Mouse (Mus musculus): ENCODE data around the gene Foxp4.
A peak's percentile ranks its signal among the peaks of the same experiment; 100 is the strongest.

Gene Foxp4

DNA sequence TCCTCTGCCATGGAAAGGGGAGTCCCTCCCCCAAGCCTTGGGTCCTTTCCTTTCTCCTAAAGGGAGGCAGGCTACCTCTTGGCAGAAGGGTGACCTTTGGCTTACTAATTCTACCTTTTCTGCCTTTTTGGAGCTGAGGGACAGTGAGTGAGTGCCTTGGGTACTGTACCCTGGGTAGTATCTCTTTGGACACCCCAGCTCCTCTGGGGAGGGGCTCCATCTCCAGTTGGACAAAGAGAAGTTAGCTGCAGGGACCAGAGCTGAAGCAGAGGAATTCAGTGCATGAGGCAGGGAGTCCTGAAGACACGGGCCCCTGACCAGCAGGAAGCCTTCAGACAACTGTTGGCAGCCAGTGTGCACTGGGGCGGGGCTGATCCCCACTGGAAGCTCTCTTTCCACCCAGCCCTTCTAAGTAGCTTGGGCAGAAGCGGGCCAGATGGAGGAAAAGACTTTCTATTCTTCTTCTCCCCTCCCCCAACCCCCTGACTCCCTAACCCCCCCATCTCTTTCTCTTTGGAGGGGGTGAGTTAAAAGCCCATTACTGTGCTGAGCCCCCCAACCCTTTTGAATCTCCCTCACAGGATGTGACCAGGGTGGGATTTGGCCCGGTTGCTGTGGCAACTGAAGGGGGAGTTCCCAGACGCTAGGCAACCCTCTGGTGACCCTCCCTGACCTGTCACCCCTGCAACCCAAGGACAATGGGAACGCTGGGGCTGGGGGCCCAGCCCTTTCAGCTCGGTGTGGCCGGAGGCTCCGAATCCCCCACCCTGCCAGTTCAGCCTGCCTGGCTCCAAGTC lies 26.3 kb downstream of the Foxp4 start:
- no peak for DNase-seq (ENCODE audit: low spot score in 2 of 2)

DNA sequence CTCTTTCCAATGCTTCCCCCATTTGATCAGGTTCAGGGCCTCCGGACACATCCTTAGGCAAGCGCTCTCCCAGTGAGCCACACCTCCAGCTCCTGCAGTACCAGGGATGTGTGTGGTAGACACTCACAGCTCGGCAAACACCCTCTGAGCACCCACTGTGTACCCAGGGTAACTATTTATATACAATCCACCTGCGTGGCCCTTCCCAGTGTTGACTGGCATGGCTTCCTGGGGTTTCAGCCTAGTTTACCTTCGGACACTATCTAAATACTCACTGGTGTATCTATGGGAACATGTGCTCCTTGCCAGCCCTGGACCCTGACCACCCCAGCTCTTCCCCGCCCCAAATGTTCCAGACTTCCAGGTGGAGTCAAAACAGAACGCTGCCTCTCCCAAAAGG lies 34.7 kb downstream of the Foxp4 start:
- DNase-seq (ENCODE audit: low spot score in 2 of 2) = no peak

DNA sequence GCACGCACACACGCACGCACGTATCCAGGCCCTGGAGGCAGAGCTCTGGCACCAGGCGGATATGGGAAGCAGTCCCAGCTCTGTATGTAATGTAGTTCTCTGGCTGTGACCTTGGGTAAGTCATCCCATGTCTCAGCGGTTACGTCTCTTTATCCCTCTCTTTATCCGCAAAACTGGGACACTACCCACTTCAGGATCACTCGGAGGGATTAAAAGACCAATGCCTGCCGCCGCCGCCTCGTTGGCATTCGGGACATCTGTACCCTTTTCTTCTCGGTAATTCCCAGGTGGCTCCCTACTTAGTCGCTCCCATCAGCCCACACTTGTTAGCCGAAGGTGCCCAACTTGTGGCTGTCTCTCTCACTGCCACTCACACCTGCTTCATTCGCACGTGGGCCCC lies 35.2 kb downstream of the Foxp4 start:
- no peak for DNase-seq (ENCODE audit: low spot score in 2 of 2)

DNA sequence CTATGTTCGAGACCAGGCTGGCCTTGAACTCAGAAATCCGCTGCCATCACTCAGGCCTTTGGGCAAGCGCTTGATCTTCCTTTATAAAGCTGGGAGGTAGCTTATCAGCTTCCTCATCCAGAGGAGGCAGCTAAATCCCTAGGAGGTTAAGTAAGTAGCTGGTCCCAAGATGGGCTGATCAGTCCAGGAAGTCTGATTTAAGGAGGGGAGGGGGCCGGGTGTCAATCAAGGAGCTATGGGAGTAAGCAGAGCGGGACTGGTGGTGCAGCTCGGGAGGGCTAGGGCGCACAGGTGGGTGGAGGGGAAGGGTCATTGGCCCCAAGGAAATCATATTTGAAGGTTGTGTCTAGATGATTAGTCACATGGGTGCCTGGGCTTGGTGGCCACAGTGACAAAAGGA lies 35.8 kb downstream of the Foxp4 start:
- DNase-seq (ENCODE audit: low spot score in 2 of 2) = no peak

DNA sequence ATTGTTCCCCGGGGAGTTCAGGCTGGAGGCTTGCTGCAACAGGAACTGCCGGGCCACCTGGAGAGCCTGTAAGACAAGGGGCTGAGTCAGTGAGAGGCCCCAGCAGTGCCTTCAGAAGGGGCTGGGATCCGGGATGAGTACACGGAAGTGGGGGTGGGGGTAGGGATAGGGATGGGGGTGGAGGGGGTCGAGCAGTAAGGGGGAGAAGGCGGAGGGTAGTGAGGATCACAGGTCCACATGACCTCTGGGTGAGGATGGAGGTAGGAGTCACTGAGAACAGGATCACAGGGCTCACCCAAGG lies 36.3 kb downstream of the Foxp4 start:
- DNase-seq (ENCODE audit: low spot score in 2 of 2) = no peak

DNA sequence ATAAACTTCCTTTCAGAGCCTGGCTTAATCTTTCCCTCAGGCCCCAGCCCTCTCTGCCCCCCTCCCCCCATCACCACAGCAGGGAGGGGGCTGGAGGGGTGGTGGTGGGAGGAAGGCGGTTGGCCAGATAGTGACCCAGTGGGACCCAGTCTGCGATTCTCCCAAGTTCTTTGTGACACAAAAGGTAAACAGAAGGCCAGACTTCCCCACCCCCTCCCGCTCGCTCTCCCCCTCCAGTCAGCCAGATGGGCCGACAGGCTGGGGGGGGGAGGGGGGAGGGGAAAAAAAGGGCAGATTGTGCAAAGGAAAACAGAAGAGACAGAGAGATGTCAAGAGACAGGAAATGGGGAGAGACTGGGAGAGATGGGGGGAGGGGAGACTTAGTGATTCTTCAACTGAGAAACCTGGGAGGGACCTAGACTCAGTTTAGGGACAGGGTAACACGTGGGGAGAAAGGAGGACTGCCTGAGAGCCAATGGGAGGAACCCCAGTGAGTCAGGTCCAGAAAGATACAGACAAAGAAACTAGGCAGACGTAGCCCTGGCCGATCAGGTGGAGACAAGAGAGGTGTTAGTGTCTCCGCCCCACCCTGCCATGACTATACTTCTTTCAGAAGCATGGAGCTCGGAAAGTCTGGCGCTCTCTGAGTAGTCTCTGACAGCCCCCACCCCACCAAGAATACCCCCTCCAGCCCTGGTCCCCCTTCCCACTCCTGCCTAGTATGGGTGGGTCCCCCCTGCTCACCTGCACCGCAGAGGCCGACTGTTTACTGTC lies 36.9 kb downstream of the Foxp4 start:
- no peak for DNase-seq (ENCODE audit: low spot score in 2 of 2)

DNA sequence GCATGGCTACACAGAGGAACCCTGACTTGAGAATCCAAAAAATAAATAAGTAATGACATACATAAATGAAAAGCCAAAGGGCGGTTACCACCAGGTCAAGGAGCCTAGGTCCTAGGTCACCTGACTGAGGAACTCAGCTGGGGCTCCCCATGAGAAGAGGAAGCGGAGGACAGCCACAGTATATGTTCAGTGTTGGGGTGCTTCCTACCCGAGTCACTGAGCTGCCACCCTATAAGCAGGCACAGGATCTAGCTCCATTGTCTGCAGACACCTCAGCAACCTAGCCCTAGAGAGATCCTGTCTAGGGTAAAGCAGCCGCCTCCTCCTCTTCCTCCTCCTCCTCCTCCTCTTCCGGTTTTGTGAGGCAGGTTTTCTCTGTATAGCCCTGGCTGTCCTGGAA lies 41.3 kb downstream of the Foxp4 start:
- no peak for DNase-seq (ENCODE audit: low spot score in 2 of 2)

DNA sequence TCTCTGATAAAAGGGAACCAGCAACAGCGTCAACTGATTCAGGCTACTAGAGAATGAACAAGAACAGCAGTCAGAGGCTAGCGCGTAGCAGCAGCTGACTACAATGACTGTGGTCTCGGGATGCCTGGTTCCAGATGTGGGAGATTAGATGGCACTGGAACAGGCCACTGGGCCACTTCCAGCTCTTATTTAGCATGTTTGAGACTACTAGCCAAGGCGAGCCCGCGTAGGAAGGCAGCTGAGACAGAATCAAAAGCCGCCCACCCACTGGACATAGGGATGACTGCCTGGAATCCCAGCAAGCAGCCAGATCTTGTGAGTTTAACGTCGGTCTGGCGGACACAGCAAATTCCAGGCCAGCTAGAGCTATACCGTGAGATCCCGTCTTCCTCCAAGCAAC lies 43.1 kb downstream of the Foxp4 start:
- DNase-seq (ENCODE audit: low spot score in 2 of 2) = no peak

DNA sequence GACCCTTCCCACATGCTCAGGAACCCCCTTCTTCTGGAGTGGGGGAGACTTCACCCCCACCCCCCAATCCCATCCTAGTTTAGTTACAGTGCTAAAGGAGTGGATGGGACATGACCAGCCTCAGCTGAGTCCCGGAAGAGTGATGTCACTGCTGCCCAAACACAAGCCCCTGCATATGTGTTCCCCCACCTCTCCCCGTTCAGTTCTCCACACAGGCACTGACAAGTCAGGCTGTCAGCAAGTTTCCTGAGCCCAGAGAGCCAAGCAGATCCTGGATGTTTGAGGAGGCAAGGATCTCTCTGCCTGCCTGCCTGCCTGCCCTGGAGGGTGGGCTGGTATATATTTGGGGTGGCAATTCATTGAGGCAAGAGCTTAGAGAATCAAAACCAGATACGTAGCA lies 45.2 kb downstream of the Foxp4 start:
- no peak for DNase-seq (ENCODE audit: low spot score in 2 of 2)

DNA sequence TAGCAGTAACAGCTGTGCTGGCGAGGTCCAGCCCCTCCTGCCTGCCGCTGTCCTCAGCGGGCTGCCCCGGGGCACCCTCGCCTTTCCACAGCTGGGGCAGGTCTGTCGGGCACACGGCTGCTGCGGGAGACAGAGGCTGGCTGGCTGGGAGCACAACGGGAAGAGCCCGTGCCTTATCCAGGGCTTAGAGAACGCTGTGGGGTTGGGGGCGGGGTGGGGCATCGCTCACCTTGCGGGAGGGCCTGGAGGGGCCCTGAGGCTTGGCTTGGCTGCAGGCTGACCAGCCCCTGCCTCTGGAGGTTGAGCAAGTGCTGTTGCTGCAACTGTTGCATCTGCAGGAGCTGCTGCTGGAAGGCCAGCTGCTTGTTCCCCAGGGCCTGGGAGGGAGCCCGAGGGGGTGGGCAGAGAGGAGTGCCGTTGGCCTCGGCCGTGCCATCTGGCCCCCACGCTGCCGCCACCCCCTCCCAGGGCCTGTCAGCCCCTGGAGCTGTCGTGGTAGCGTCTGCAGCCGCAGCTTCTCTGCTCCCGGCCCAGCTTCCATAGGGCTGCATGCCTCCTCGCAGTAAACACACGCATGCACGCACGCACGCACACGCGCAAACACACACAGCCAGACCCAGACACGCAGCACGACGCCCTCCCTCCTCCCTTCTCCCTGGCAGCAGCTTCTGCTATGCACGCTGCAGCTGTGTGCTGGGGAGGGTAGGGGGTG lies 45.9 kb downstream of the Foxp4 start:
- peak in 1 of 2 experiments; percentile 69 for DNase-seq (ENCODE audit: low spot score in 2 of 2)

DNA sequence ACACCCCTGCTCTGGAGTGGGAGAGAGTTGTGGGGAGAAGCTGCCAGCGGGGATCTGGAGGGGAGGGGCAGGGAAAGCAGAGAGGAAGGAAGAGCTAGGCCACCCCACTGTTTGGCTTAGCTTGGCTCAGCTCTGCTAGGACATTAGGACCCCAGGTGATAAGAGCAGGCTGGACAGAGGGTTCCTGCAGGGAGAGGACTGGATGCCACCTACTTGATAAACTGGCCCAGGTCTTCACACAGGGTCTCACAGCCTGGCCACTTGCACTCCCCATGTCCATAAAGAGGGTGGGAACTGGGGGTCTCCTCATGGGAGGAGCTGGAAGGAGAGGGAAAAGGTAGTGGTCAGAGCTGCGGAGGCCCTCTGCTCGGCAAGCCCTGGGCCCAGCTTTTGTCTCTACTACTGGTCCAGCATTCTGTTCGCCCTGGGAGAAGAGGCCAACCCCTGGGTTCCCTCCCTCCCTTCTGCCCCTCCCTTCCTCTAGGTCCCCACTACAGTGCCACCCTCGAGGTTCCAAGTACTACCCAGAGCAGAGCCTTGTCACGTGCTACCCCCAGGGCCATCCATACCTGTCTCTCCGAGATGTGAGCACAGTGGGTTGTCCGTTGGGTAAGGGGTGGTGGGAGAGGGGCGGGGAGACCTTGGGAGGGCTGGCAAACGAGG lies 46.6 kb downstream of the Foxp4 start:
- DNase-seq (ENCODE audit: low spot score in 2 of 2) = no peak

DNA sequence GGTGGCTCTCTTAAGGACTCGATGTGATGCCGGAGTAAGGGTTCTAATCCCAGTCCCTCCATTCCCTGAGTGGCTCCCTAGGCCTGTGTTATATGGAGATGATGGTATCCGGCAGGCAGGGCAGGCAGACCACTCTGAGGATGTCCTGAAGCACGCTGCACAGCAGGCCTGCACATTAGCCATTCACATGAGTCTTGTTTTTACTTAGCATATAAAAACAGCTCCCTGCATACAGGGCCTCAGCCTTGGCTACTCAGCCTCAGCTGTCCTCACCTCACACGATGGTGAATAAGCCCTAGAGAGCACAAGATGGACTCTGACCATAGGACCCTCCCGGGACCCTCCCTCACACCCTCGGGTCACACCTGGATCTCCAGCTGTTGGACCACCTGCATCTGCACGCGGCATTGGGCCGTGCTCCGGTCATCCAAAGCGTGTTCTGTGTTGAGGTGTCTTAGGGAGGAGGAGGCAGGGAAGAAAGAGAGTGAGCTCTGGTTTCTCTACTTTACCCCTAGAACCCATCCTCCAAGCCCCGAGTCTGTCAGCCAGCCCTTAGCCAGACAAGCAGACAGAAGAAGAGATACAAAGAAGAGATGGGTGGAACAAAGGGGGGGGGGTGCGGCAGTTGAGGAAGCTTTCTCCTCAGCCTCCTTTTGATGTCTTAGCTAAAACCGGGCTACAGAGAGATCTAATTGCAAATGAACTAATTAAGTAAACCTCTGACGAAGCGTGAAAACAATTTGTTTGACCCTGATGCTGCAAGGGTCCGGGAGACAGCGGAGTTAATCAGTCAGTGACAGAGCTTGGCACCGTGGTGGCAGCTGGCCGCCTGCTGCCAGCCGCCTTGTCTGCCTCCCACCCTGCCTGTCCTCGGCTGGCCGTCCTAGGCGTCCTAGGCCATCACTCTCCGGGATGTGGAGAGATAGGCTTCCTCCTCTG lies 47.4 kb downstream of the Foxp4 start:
- DNase-seq (ENCODE audit: low spot score in 2 of 2) = no peak

DNA sequence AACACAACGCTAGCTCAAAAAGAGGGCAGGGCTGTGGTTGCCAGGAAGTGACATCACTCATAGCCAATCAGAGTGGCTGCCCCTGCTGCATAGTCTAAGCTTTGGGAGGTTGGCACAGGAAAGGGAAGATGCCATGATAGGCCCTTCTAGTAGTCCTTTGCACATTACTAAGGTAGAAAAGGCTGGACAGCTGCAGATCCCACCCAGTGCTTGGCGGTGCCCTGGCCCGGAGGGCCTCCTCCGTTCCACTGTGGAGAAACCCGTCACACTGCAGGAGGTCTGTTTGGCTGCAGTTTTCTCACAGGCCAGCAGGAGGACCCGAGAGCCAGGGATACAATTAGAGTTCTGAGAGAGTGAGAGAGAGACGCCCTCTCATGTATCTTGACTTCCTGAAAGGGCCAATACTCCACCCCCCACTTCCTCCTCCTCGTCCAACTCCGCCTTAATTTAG lies 51.1 kb downstream of the Foxp4 start:
- DNase-seq (ENCODE audit: low spot score in 2 of 2) = peak; percentile 76 to 95

DNA sequence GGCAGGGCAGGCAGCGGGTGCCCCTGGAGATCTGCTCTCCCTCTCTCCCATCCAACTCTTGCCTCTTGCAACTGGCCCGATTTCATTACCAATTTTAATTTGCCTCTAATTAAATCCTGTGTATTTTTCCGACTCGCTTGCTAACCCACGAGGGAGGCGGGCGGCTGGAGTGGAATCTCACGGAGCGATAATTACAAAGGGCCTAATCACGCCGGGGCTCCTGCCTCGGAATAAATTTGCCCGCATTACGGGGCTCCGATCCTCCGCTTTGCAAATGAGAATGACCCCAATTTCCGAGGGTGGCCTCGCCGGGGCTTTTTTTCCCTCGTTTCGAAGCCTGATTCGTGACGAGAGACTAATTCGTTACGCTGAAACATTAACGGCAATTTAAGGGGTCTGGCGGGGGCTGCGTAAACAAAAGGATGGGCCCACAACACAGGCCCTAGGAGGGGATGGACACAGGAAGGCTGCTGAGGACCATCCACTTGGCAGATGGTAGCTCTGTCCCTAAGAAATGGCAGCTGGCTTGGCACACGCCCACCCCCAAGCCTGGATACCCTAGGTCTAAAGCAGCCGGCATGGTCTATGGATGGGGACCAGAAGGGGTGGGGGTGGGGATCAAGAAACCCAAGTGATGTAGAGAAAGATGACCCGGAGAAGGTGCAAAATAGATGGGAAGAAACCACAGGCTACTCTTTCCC lies 52.0 kb downstream of the Foxp4 start:
- no peak for DNase-seq (ENCODE audit: low spot score in 2 of 2)

DNA sequence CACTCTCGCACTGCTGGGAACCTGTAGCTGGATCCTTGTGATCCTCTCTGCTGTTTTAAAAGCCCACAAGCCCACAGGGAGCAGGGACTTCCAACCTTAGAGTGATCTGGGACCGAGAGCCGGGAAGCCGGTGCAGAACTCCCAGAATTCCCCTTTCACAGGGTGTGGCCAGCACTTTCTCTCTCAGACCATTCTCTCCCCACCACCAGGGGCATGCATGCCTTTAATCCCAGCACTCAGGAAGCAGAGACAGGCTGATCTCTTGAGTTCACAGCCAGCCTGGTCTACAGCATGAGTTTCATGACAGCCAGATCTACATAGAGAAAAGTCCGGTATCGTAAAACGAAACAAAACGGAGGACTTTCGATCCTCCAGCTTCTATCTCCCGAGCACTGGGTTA lies 54.6 kb downstream of the Foxp4 start:
- DNase-seq (ENCODE audit: low spot score in 2 of 2) = no peak

DNA sequence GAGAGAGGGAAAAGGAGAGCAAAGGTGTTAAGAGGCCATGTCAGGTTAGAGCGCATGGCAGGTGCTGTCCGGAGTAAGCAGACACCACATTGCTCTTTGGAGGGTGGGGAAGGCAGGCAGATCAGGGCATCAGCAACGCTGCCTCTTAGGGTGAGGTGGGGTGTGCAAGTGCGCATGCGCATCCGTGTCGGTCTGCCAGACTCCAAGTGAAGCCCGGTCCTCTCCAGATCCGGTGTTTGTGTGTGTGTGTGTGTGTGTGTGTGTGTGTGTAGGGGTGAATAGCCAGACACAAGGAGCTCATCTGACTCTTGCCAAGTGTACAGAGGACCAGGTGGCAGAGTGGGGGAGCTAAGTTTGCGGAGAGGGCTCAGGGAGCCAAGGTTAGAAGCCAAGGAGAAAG lies 58.4 kb downstream of the Foxp4 start:
- DNase-seq (ENCODE audit: low spot score in 2 of 2) = no peak

DNA sequence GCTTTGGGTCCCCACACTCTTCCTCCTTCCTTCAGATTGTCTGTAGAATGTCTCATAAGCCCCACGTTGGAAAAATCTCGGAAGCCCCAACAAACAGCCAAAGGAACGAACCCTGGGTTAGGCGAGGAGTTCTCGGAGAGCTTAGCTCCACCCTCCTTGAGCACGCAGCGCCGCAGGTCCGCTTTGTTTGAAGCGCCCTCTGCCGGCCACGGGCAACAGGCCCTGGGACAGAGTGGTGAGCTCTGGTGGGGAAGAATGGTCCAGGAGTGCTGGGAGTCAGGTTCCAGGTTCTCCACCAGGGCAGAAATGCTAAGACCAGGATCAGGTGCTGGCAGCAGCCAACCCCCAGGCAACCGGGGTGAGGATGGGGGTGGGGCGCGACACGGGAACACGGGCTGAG lies 59.9 kb downstream of the Foxp4 start:
- peak in 1 of 2 experiments; percentile 80 for DNase-seq (ENCODE audit: low spot score in 2 of 2)

DNA sequence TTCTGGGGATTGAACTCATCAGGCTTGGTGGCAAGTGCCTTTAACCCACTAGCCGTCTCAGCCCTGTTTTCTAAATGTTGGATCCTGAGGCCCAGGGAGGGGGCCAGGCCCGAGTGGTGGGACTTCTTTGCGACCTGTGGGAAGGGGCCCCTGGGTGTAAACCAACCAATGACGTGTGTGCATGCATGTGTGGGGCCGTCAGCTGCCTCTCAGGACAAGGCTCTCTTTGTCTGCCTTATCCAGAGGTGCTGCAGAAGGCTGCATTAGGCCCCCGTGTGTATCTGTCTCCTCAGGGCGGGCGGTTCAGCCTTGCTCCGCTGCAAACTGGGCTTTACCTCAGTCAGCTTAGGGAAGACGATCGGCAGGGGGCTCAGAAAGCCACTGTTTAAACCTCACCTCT lies 61.0 kb downstream of the Foxp4 start:
- DNase-seq (ENCODE audit: low spot score in 2 of 2) = no peak

DNA sequence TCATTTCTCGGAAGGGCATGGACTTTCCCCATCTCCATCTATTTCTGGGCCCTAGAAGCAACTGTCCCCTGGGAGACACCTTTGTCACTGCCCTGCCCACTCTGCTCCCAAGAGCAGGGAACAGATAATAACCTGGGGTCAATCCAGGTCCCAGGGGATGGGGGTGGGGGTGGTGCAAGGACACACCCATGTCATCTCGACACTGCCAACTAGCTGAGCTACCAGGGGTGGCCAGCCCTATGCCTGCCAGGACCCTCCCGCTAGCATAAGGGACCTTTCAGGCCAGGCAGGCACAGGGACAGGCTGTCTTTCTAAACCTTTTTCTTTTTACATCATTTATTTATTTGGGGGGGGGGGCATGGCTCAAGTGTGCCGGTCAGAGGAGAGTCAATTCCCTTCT lies 61.4 kb downstream of the Foxp4 start:
- no peak for DNase-seq (ENCODE audit: low spot score in 2 of 2)

DNA sequence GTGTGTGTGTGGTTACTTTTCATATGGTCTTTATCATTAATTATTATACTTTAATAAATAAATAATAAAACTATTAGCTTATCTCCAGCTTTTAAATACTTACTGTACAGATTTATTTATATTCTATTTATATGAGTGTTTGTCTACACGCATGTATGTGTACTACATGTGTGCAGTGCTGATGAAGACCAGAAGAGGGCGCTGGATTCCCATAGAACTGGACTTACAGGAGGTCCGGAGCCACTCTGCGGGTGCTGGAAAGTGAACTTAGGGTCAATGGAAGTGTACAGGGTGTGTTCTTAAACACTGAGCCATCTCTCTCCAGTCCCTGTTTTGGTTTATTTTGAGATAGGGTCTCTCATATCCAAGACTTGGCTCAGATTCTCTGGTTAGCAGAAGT lies 68.9 kb downstream of the Foxp4 start:
- no peak for DNase-seq (ENCODE audit: low spot score in 2 of 2)

DNA sequence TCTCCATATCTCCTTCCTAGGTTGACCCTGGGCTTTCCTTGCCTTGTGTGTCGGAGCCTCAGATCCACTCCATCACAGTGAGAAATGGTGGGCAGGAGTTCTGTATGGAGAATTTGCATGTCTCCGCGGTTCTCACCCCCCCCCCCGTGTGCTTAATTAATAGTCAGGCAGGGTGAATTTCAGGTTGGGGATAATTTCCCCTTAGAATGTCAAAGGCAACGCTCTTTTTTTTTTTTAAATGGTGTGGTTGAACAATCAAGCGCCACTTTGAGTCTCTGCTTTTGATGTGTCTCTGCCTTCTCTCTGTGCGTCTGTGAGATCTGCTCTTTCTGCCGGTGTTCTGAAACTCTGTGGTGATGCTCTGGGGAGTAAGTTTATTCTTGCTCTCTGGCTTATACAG lies 69.5 kb downstream of the Foxp4 start:
- DNase-seq (ENCODE audit: low spot score in 2 of 2) = no peak

Measured in left cerebral cortex, adult 9 months (tissue).